8 mouse cellular contexts compared by ENCODE assay signal in genomic region chr10:116300824-116301223, GRCm38 (mm10). TPM values are rescaled to one million over a fixed set of nuclear protein-coding genes. Genes with fewer than 3 reads are reported as not detected.
A peak's percentile ranks its signal among the peaks of the same experiment; 100 is the strongest.
DNase-seq lines count a peak whose midpoint lies in the region; ATAC-seq and TF ChIP-seq lines count a peak whose summit lies in the region.

No protein-coding gene starts in this region.

- peaks cover 35% of the 10 kb centered on the region for H3K27me3 ChIP-seq in embryonic facial prominence, embryonic 15.5 days
- no peaks in the 10 kb centered on the region for H3K27me3 ChIP-seq in kidney, adult 2 months (replicated peaks; ENCODE audit: control insufficient read depth, insufficient read depth, low read length)
- H3K27me3 ChIP-seq in midbrain, embryonic 11.5 days (ENCODE audit: control insufficient read depth, insufficient read depth, low read length) = peaks cover 9% of the 10 kb centered on the region

- no peaks in the 10 kb centered on the region for H3K9me3 ChIP-seq in embryonic facial prominence, embryonic 15.5 days (replicated peaks)
- H3K9me3 ChIP-seq in midbrain, embryonic 11.5 days (ENCODE audit: control insufficient read depth, low read length) = no peaks in the 10 kb centered on the region

- no peak for TF ChIP-seq POLR2A in kidney, adult 2 months (IDR thresholded peaks at IDR 0.05; ENCODE audit: low read depth, low read length)

- ATAC-seq in embryonic facial prominence, embryonic 15.5 days (ENCODE audit: insufficient number of reproducible peaks, low FRiP score, low TSS enrichment, low read depth) = no peak
- peak; percentile 14; the same call in 1 of the 2 replicates for ATAC-seq in midbrain, embryonic 11.5 days (ENCODE audit: low FRiP score)

- H3K27ac ChIP-seq in embryonic facial prominence, embryonic 15.5 days (replicated peaks) = no peak overlapping the region
- peak overlapping the region; percentile 69 for H3K27ac ChIP-seq in kidney, adult 2 months (ENCODE audit: insufficient read depth, low read depth, low read length)
- H3K27ac ChIP-seq in midbrain, embryonic 11.5 days (ENCODE audit: low read depth, low read length) = no peak overlapping the region

- H3K36me3 ChIP-seq in embryonic facial prominence, embryonic 15.5 days = no peaks in the 10 kb centered on the region
- H3K36me3 ChIP-seq in kidney, adult 2 months (ENCODE audit: control insufficient read depth, insufficient read depth, low read length) = no peaks in the 10 kb centered on the region
- no peaks in the 10 kb centered on the region for H3K36me3 ChIP-seq in midbrain, embryonic 11.5 days (ENCODE audit: control insufficient read depth, insufficient read depth, low read length)

- H3K4me3 ChIP-seq in embryonic facial prominence, embryonic 15.5 days (replicated peaks) = peak overlapping the region; percentile 45
- peak overlapping the region; percentile 25; the same call in 1 of the 2 replicates for H3K4me3 ChIP-seq in kidney, adult 2 months (ENCODE audit: insufficient read depth, low read depth, low read length)
- H3K4me3 ChIP-seq in midbrain, embryonic 11.5 days (ENCODE audit: low read depth, low read length) = peak overlapping the region; percentile 44

- TF ChIP-seq CTCF in kidney, adult 2 months (conservative IDR thresholded peaks at IDR 0.05; ENCODE audit: insufficient read depth, insufficient read length, low read depth, low read length) = no peak

- 19% methylated on average over 7 of the region's 7 CpGs for WGBS in embryonic facial prominence, embryonic 15.5 days
- WGBS in kidney, adult 2 months = 33% methylated on average over 7 of the region's 7 CpGs
- WGBS in midbrain, embryonic 11.5 days = 13% methylated on average over 7 of the region's 7 CpGs

- DNase-seq in adrenal gland, postnatal 36 days = peak; percentile 5 to 22
- no peak for DNase-seq in adrenal gland, postnatal 10 days
- DNase-seq in kidney, adult 2 months = peak; percentile 73
- DNase-seq in midbrain, embryonic 11.5 days (ENCODE audit: low spot score, missing footprints) = peak; percentile 85
- no peak for DNase-seq in ovary, postnatal 36 days (ENCODE audit: low spot score)
- no peak for DNase-seq in testis, postnatal 10 days (ENCODE audit: low spot score)
- no peak for DNase-seq in right cerebral cortex, postnatal 4 days

- no peak overlapping the region for H3K9ac ChIP-seq in embryonic facial prominence, embryonic 15.5 days
- H3K9ac ChIP-seq in midbrain, embryonic 11.5 days (ENCODE audit: low read length) = peak overlapping the region; percentile 63

- H3K4me1 ChIP-seq in embryonic facial prominence, embryonic 15.5 days = peaks cover 9% of the 10 kb centered on the region
- H3K4me1 ChIP-seq in kidney, adult 2 months (ENCODE audit: control insufficient read depth, insufficient read depth, low read length) = 0 out of 2 replicates have a peak, but pooled peaks cover 2% of the 10 kb centered on the region
- H3K4me1 ChIP-seq in midbrain, embryonic 11.5 days (ENCODE audit: control insufficient read depth, insufficient read depth, low read length) = peaks cover 5% of the 10 kb centered on the region; the same call in 1 of the 2 replicates

- H3K4me2 ChIP-seq in embryonic facial prominence, embryonic 15.5 days (replicated peaks) = peak overlapping the region; percentile 90
- H3K4me2 ChIP-seq in midbrain, embryonic 11.5 days = peak overlapping the region; percentile 92

RNA-seq across cellular contexts. Expression of gene Ptprb, which starts 25.5 kb away (rescaled TPM):
- 10 to 100 TPM; 37.8 to 56.6 TPM for total RNA-seq in adrenal gland, postnatal 36 days (2021)
- total RNA-seq in adrenal gland, postnatal 10 days (2021) = 10 to 100 TPM; 52.5 to 54.8 TPM
- 2.9 and 3.7 TPM in 2 replicates for polyA plus RNA-seq in embryonic facial prominence, embryonic 15.5 days (2015; fragmentation: Nextera tagmentation; extraction: Ambion mirVana)
- 11.2 and 12.5 TPM in 2 replicates for polyA plus RNA-seq in kidney, adult 2 months (2012; rRNA removed)
- 2.9 and 3.1 TPM in 2 replicates for polyA plus RNA-seq in midbrain, embryonic 11.5 days (2014; fragmentation: Nextera tagmentation; extraction: Ambion mirVana)

Comparison
In these comparisons a context has a peak if more than half of its experiments do, and no peak if none do; other contexts are left out.
1. DNase-seq: peak in adrenal gland, postnatal 36 days (2 of 2), kidney, adult 2 months (single experiment) and midbrain, embryonic 11.5 days (single experiment); none in adrenal gland, postnatal 10 days (single experiment), ovary, postnatal 36 days (single experiment), testis, postnatal 10 days (single experiment) and right cerebral cortex, postnatal 4 days (single experiment).
2. Peak in every context shown above with its lines, with median percentiles within 50 percentile points of each other: H3K4me3 ChIP-seq.